Mouse (Mus musculus): ENCODE data around the gene Eid2b. TPM values are rescaled to one million over a fixed set of nuclear protein-coding genes. Genes with fewer than 3 reads are reported as not detected.

Eid2b gene
- polyA plus RNA-seq (2015; fragmentation: Illumina TruSeq; extraction: RNeasy Lipid Tissue Mini Kit (QIAGEN cat#74804); ENCODE audit: insufficient read depth, low replicate concordance), result 6.2 TPM

GRCm38 (mm10) chr7:28277615-28278278, at the start of gene Eid2b:
TSS of gene Eid2b (plus strand) at chr7:28277739.

GRCm38 (mm10) chr7:28267129-28268041, 10.2 kb upstream of the Eid2b start, which contains the start of gene Eid2:
TSS of gene Eid2 (plus strand) at chr7:28267881.

GRCm38 (mm10) chr7:28290638-28291590, 13.4 kb downstream of the Eid2b start, which contains the start of gene Selenov:
TSS of gene Selenov (minus strand) at chr7:28291186.

GRCm38 (mm10) chr7:28301616-28302433, 24.3 kb downstream of the Eid2b start, which contains the start of gene Dll3:
TSS of gene Dll3 (minus strand) at chr7:28302238.

GRCm38 (mm10) chr7:28311926-28312543, 34.5 kb downstream of the Eid2b start, which contains the start of gene Timm50:
TSS of gene Timm50 (minus strand) at chr7:28312072.

Other genes starting within 250 kb of the Eid2b start
- 104 TPM for gene Psmc4, start 227.6 kb upstream of the Eid2b start, polyA plus RNA-seq (2015; fragmentation: Illumina TruSeq; extraction: RNeasy Lipid Tissue Mini Kit (QIAGEN cat#74804); ENCODE audit: insufficient read depth, low replicate concordance)
- 0.21 TPM for gene Fcgbp, start 206.5 kb upstream of the Eid2b start, polyA plus RNA-seq (2015; fragmentation: Illumina TruSeq; extraction: RNeasy Lipid Tissue Mini Kit (QIAGEN cat#74804); ENCODE audit: insufficient read depth, low replicate concordance)
- gene 9530053A07Rik, start 148.3 kb upstream of the Eid2b start, polyA plus RNA-seq (2015; fragmentation: Illumina TruSeq; extraction: RNeasy Lipid Tissue Mini Kit (QIAGEN cat#74804); ENCODE audit: insufficient read depth, low replicate concordance), result not detected
- gene Fbl, start 108.0 kb upstream of the Eid2b start, polyA plus RNA-seq (2015; fragmentation: Illumina TruSeq; extraction: RNeasy Lipid Tissue Mini Kit (QIAGEN cat#74804); ENCODE audit: insufficient read depth, low replicate concordance), result 101 TPM
- gene Dyrk1b, start 98.3 kb upstream of the Eid2b start, polyA plus RNA-seq (2015; fragmentation: Illumina TruSeq; extraction: RNeasy Lipid Tissue Mini Kit (QIAGEN cat#74804); ENCODE audit: insufficient read depth, low replicate concordance), result 2.8 TPM
- 4.0 TPM for gene Eid2, start 9.9 kb upstream of the Eid2b start, polyA plus RNA-seq (2015; fragmentation: Illumina TruSeq; extraction: RNeasy Lipid Tissue Mini Kit (QIAGEN cat#74804); ENCODE audit: insufficient read depth, low replicate concordance)
- not detected for gene Selenov, start 13.4 kb downstream of the Eid2b start, polyA plus RNA-seq (2015; fragmentation: Illumina TruSeq; extraction: RNeasy Lipid Tissue Mini Kit (QIAGEN cat#74804); ENCODE audit: insufficient read depth, low replicate concordance)
- gene Dll3, start 24.5 kb downstream of the Eid2b start, polyA plus RNA-seq (2015; fragmentation: Illumina TruSeq; extraction: RNeasy Lipid Tissue Mini Kit (QIAGEN cat#74804); ENCODE audit: insufficient read depth, low replicate concordance), result not detected
- gene Timm50, start 34.3 kb downstream of the Eid2b start, polyA plus RNA-seq (2015; fragmentation: Illumina TruSeq; extraction: RNeasy Lipid Tissue Mini Kit (QIAGEN cat#74804); ENCODE audit: insufficient read depth, low replicate concordance), result 17.4 TPM
- gene Supt5, start 61.0 kb downstream of the Eid2b start, polyA plus RNA-seq (2015; fragmentation: Illumina TruSeq; extraction: RNeasy Lipid Tissue Mini Kit (QIAGEN cat#74804); ENCODE audit: insufficient read depth, low replicate concordance), result 76.8 TPM
- 2,610 TPM for gene Rps16, start 72.9 kb downstream of the Eid2b start, polyA plus RNA-seq (2015; fragmentation: Illumina TruSeq; extraction: RNeasy Lipid Tissue Mini Kit (QIAGEN cat#74804); ENCODE audit: insufficient read depth, low replicate concordance)
- gene Plekhg2, start 94.9 kb downstream of the Eid2b start, polyA plus RNA-seq (2015; fragmentation: Illumina TruSeq; extraction: RNeasy Lipid Tissue Mini Kit (QIAGEN cat#74804); ENCODE audit: insufficient read depth, low replicate concordance), result 62.1 TPM
- gene Zfp36, start 102.5 kb downstream of the Eid2b start, polyA plus RNA-seq (2015; fragmentation: Illumina TruSeq; extraction: RNeasy Lipid Tissue Mini Kit (QIAGEN cat#74804); ENCODE audit: insufficient read depth, low replicate concordance), result 93.6 TPM
- gene Med29, start 115.0 kb downstream of the Eid2b start, polyA plus RNA-seq (2015; fragmentation: Illumina TruSeq; extraction: RNeasy Lipid Tissue Mini Kit (QIAGEN cat#74804); ENCODE audit: insufficient read depth, low replicate concordance), result 6.7 TPM
- gene Paf1, start 115.2 kb downstream of the Eid2b start, polyA plus RNA-seq (2015; fragmentation: Illumina TruSeq; extraction: RNeasy Lipid Tissue Mini Kit (QIAGEN cat#74804); ENCODE audit: insufficient read depth, low replicate concordance), result 170 TPM
- 376 TPM for gene Gmfg, start 159.7 kb downstream of the Eid2b start, polyA plus RNA-seq (2015; fragmentation: Illumina TruSeq; extraction: RNeasy Lipid Tissue Mini Kit (QIAGEN cat#74804); ENCODE audit: insufficient read depth, low replicate concordance)
- 0.29 TPM for gene Lrfn1, start 174.2 kb downstream of the Eid2b start, polyA plus RNA-seq (2015; fragmentation: Illumina TruSeq; extraction: RNeasy Lipid Tissue Mini Kit (QIAGEN cat#74804); ENCODE audit: insufficient read depth, low replicate concordance)
- not detected for gene Ifnl2, start 232.7 kb downstream of the Eid2b start, polyA plus RNA-seq (2015; fragmentation: Illumina TruSeq; extraction: RNeasy Lipid Tissue Mini Kit (QIAGEN cat#74804); ENCODE audit: insufficient read depth, low replicate concordance)
- not detected for gene Ifnl3, start 245.1 kb downstream of the Eid2b start, polyA plus RNA-seq (2015; fragmentation: Illumina TruSeq; extraction: RNeasy Lipid Tissue Mini Kit (QIAGEN cat#74804); ENCODE audit: insufficient read depth, low replicate concordance)

Measured in spleen, adult 10 weeks (tissue).